Mouse (Mus musculus): ENCODE results near the gene Rab11fip3. TPM values are rescaled to one million over a fixed set of nuclear protein-coding genes. Genes with fewer than 3 reads are reported as not detected.

The Rab11fip3 gene
- total RNA-seq, 2 experiments from 2014 or later = 30.6 to 30.7 TPM

DNA sequence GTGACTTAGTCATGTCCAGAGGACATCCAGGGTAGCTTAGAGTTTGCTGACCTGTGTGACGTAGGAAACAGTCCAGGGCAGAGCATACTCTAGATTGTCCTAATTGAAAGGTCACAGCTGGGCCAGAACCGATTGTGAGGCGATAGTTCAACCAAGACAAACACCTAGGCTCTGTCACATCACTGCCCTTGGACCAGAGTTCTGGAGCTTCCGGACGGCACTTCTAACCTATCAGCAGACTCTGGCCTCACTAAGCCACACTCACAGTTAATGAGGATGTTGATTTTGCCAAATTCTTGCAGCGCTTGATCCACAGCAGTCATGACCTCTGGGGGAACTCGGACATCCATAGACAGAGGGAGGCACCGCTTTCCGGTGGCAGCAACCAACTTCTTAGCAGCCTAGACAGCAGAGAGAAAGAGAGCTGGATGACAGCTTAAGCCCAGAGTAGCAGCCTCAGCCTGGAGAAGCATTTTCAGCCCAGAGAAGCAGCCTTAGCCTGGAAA, 17.8 kb upstream of the Rab11fip3 start:
- DNase-seq = no peak

DNA sequence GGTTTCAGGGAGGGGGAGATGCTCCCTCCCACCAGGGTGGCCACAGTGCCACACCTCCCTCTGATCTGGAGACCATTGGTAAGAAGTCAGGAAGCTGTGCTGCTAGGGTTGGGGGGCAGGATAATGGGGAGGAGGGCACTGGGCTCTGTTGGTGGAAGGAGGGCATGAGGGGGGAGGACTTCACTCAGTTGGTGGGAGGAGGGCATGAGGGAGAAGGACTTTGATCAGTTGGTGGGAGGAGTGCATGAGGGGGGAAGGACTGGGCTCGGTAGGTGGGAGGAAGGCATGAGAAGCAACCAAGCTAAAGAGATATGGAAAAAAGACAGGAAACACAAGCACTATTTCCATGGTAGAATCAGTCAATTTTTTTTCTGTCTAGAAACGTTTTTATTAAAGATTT, 11.5 kb upstream of the Rab11fip3 start:
- no peak for DNase-seq

DNA sequence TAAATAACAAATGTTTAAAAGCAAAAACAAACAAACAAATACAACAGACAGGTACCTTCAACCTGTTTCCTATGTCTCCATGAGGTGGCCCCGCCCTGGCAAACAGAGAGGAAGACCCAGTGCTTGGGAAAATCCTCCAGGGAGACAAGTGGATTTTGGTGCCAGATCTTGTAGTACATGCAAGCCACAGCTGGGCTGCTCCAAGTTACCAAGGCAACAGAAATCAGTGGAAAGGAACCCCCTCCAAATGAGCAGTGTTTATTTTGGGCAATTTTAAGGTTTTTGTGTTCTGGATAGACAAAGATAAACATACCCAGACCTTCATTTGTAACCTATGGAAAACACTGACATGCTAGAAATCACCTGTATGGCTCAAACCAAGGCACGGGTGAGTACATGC, 9.5 kb upstream of the Rab11fip3 start:
- no peak for DNase-seq

DNA sequence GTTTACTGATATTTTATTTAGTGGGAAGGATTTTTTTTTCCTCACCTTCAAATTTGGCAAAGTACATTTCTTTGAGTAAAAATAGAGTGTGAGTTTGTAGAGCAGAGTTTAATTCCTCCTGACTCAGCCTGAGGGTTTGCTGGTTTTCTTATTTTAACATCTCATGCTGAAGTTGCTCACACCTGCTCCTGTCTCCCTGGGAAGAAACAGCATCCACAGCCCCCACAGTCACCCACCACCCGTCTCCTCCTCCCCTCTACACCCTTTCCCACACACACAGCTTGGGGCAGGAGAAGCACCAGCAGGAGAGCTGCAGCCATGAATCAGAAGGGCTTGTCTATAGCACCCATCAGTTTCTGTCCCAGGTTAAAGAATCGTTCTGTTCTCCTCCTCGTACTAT, 5.9 kb upstream of the Rab11fip3 start:
- DNase-seq = no peak

DNA sequence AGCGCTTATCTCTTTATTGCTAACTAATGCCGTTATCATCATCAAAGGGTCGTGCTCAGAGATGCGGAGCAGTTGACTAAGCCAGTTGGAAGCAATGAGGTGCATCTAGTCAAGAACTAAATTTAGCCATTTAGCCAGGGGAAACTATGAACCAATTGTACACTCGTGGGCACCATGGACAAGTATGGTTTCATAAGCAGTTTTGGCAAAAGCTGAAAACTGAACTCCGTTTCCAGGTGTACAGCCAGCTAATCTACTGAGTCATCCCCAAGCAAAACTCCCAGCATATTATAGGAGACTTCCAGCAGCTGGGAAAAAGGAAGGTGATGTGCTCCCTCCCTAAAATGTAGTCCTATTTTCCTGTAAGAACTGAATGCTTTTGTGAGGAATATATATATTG, 781 bp upstream of the Rab11fip3 start:
- DNase-seq = no peak

DNA sequence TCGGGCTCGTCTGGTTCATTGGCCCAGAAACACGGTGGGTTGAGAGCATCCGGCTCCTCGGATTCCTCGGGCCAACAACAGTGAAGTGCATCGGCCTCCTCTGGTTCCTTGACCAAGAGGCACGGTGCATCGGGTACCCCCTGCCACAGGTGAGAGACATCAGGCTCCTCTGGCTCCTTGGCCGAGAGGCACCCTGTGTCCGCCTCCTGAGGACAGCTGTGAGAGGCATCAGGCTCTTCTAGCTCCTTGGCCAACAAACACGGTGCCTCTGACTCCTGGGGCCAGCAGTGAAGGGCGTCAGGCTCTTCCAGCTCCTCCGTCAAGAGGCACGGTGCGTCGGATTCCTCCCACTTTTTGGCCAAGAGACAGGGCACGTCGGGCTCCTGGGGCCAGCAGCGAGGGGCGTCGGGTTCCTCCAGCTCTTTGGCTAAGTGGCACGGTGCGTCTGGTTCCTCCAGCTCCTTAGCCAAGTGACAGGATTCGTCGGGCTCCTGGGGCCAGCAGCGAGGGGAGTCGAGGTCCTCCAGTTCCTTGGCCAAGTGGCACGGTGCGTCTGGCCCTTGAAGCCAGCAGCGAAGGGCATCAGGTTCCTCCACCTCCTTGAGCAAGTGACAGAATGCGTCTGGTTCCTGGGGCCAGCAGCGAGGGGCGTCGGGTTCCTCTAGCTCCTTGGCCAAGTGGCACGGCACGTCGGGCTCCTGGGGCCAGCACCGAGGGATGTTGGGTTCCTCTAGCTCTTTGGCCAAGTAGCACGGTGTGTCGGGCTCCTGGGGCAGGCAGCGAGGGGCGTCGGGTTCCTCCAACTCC, 1.1 kb downstream of the Rab11fip3 start:
- DNase-seq = peak in 1 of 2 experiments; percentile 44

DNA sequence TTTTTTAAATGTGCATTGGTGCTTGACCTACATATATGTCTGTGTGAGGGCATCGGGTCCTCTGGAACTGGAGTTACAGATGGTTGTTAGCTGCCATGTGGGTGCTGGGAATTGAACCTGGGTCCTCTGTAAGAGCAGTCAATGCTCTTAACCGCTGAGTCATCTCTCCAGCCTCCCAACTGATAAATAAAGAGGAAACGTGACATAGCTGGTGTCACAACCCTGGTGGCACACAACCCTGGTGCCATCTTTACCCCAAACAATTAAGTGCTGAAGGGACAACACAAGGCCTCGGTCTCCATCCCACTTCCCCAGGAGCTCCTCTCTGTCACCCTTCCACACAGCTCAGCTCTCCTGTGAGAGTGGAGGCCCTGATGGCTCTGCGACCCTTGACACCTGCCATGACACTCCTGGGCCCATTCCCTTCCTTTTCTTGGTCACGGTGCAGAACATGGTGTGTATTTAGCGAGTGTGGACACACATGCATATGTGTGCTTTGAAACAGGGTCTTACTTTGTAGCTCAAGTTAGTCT, 2.8 kb downstream of the Rab11fip3 start:
- no peak for DNase-seq

DNA sequence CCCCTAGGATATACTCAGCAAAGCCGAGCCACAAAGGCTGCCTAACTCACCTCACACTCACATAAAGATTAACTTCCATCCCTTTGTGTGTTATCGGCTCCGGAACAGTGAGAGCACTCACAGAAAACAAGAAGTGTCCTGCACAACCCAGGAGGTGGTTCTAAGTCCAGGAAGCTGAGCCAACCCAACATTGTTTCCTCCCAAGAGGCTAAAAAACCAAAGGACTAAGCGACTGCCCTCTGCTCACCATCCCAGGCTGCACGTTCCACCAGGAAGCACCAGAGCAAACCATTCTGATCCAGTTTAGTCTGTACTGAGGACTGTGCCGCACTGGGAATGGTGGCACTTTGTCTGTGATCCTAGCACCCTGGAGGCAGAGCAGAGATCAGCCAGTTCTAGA, 4.4 kb downstream of the Rab11fip3 start:
- no peak for DNase-seq

DNA sequence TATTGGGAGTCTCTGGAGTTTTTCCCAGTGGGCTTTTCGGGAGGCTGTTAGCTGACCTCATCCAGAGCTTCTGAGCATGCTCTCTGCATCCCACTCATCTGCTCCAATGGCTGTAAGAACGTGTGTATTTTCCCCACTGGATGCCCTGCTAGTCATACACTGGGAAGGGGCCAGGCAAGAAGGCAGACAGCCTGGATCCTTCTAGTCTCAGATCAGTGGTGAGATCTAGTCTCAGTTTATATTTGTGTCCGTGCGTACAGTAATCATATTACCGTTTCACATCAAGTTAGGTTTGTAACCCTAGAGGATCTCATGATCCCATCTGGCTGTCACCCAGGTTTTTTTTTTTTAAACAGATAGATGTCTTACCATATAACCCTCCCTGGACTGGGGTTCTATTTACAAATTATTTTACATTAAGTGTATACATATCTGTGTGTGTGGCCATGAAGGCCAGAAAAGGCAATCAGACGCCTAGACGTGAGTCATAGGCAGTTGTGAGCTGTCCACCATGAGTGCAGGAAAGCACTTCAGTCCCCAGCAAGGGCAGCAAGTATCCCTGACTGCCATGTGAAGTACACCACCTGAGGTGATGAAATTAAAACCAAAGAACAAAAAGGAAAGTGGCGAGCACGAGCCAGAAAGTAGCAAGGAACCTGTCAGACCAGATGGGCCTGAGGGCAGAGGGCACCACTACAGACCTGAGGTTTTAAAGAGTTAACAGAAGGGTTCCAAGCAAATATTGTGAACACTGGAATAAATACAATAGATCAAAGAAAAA, 11.4 kb downstream of the Rab11fip3 start:
- DNase-seq = no peak

DNA sequence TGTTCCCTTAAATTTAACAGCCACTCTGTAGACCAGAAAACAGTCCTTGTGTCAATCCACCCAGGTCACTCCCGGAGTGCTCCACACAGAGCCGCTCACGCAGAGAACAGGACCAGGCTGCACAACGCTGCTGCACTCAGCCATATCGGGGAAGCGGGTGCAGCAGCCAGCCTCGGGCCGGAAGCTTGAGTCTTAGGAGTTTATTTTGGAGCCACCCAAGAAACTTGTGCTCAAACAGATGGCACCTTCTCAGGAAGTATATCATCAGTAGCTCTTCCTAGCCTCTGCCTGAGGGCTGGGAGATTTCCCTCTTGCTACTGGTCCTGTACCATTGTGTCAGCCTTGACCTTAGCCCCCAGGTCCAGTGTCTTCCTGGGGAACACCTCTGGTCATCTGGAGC, 12.1 kb downstream of the Rab11fip3 start:
- no peak for DNase-seq

DNA sequence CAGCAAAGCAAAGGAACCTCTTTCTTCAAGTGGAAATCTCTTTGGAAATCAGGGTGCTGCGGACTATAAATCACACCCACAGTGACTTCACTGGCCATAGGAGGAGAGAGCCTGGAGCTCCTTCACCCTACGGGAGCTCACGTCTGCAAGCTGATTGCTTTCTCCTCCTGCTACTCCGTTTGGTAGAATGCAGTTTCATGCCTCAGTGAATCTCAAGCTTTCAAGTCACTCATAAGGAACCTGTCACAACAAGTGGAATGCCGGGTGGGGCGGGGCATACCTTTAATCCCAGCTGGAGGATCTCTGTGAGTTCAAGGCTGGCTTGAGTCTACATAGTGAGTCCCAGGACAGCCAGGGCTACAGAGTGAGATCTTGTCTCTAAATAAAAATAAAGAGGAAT, 14.2 kb downstream of the Rab11fip3 start:
- no peak for DNase-seq

DNA sequence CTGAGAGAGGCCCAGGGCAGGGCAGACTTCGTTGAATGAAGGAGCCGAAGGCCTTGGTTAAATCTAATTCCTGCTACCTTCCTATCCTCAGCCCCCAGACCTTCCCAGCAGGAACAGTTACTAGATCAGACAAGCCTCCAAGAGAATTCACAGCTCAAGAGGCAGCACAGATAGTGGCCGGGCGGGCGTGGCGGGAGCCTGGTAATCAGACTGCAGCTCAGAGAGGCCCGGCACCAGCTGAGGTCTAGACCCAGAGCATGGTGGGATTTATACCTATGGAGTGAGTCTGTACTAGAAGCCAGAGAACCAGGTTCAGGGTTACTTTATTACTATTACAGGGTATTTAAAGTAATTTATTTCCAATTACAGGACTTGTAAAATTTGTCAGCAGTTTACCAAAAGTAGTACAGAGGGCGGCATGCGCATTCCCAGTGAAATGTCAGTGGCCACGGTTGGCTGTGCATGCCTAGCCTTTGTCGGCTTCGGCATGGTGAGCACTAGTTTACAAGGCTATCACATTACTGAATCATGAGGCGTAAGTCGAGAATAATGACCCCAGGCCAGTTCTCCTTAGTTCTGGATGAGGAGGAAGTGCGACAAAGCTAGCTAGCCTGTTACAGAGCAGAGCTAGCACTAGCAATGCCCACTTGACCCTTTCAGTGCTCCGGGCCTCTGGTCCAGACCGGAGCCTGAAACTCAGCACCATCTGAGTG, 15.1 kb downstream of the Rab11fip3 start:
- no peak for DNase-seq

DNA sequence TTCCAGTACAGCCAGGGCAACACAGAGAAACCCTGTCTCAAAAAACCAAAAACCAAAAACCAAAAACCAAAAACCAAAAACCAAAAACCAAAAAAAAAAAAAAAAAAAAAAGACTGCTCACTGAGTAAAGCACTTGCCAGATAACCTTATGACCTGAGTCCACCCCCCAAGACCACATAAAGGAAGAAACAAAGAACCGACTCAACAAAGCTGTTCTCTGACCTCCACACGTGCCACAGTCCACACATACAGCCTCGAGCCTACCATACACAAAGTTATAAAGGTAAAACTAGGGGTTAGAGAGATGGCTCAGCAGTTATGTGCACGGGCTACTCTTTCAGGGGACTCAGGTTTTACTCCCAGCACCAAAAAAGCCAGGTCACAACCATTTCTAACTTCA, 16.6 kb downstream of the Rab11fip3 start:
- no peak for DNase-seq

DNA sequence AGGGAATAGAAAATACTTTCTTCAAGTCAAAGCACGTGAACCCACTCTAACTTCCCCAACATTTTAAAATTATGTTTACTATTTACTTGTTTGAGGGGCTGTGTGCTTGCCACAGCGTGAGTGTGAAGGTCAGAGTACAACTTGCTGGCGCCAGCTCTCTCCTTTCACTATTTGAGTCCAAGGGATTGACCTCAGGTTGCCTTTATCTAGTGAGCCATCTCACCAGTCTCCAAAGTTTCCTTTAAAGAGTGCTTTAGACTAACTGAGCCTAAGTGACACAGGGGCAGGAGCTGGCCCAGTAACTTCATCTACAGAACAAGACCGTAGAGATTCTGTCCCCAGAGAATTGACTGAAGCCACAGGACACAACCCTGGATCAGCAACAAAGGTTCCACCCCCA, 17.3 kb downstream of the Rab11fip3 start:
- DNase-seq = no peak

DNA sequence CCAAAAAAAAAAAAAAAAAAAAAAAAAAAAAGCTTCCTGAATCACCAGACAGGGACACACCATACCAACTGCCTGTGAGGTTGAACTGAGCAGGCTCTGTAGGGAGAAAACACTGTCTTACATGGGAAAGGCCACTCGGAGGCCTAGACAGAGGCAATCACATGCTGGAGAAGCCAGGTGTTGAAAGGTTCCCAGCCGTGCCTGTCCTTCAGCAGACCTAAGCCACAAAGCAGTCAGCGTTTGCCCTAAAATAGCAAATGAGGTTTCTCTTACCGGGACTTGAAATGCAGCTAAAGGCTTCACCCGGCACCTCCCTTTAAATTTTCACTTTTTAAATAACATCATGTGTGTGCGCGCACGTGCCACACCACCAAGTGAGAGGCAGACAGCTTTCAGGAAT, 21.2 kb downstream of the Rab11fip3 start:
- no peak for DNase-seq

DNA sequence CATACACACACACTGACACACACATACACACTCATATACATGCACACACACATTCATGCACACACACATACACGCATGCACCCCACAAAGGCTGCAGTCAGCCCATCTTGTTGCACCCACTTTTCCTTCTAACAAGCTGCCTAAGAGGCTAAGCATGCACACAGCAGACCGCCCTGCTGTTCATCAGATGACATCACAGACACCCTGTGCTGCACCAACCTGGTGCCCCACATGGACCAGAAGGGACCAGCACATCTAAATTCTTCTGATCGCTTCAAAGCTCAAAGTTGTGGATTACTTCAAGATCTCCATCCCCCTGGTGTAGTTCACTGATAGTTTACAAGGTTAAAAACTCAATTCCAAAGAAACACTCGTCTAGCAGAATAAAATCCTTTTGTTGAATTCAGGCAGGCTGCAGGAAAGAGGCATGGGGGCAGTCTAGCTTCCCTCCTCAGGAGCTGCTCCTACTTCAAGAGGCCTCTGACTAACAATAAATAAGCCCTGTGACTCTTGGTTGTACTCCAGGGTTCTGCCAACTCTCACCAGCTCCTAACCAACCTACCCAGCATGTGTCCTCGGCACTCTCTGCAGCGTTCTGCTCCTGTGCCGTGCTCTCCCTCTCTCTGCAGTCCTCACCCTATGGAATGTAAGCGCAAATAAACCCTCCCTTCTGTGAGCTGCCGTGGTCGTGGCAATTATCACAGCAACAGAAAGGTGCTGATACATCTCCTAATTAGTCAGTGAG, 22.9 kb downstream of the Rab11fip3 start:
- peak; percentile 24 to 34 for DNase-seq

DNA sequence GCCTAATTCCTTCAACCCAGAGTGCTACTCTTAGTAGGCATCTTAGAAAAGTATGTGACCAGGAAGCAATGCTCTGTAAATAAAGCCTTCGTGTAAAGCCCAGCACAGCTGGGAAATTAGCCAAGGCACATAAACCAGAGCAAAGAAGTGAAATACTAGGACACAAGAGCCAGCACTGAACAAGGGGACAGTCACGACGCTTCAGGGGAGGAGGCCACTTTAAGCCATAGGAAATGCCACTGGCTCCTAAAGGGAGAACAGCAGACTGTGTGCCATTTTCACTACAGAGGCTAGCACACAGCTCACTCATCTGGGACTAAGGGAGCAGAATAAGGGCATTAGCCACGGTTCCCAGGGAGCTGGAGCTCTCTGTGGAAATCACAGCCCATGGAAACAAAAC, 24.1 kb downstream of the Rab11fip3 start:
- no peak for DNase-seq

DNA sequence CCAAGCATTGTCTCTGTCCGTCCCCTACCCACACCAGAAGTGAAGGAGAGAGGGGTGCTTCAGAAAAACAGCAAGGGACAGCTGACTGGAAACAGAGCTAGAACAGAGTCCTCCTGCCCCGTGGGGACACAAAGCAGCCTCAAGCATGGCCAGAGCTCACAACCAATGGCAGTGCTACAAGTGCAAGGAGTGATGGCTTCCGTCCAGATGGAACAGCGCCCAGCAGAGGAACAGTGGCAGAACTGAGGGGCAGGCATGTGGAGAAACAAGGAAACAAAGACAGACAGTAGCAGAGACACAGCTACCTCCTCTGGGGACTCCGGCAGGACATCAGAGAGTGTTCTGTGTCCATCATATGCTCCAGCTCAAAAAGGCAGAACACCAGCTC, 26.1 kb downstream of the Rab11fip3 start:
- peak; percentile 75 to 85 for DNase-seq

DNA sequence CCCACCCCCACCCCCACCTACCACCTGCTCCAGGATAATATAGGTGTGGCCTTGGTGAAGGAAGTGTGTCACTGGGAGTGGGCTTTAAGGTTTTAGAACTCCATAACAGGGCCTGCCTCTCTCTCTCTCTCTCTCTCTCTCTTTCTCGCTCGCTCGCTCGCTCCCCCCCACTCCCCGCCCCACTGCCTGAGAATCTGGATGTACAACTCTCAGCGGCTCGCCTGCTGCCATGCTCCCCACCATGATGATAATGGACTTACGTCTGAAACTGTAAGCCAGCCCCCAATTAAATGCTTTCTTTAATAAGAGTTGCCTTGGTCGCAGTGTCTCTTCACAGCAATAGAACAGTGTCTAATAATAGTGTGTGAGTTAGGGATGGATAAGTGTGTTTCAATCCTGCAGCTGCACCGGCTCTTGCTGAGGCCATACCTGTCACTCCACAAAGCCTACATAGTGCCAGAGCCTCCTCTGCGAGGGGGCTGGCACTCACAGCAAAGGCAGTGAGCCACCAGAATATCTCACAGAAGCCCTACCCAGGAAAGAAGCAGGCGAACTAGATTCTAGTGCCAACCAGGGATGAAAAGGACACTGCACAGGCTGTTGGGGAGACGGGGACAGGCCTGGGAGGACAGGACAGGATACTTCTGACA, 26.6 kb downstream of the Rab11fip3 start:
- DNase-seq = peak in 1 of 2 experiments; percentile 25

DNA sequence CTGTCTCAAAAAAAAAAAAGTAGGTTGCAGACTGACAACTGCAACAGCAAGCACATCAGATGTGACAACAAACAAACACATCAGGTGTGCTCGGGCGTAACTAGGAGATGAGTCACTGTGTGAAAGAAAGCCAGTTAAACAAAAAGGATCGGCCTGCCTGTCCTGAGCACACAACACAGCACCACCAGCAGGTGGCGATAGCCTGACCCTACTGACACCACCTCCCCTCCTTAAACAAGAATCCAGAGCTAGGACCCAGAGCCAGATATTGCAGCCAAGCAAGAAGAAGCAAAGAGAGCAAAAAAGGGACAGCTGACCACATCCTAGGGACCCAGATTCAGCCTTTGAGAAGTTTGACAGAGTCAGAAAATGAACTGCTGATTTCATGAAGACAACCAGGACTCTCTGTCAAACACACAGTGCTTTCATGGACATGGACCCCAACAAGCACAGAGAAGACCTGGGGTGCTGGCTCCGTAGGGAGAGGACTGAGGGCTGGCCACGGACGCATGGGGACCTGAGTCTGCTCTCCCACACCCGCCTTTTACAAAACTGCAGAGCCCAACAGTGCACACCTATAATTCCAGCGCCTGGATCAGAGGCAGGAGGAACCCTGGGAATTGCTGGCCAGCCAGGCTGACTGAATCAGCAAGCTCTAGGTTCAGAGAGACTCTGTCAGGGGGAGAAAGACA, 28.1 kb downstream of the Rab11fip3 start:
- DNase-seq = peak; percentile 62 to 67

DNA sequence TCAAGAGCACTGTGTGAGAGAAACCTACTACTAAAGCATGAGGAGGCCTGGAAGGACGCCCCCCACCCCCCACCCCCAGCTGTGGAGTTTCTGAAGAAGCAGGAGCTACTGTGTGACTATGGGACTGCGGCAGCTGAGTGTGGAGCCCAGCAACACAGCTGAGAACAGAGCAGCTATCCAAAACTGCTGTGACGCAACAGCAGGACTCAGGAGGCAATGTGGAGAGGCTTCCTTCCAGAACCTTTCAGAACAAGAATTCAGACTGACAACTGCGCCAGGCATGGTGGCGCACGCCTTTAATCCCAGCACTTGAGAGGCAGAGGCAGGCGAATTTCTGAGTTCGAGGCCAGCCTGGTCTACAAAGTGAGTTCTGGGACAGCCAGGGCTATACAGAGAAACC, 28.6 kb downstream of the Rab11fip3 start:
- DNase-seq = peak; percentile 58 to 69
